Mouse (Mus musculus) intestine, postnatal 0 days (tissue): Measurements from ENCODE around the gene Cyp2d9. TPM values are rescaled to one million over a fixed set of nuclear protein-coding genes. Genes with fewer than 3 reads are reported as not detected.

ENCODE experiments used
- ATAC-seq: fragments of 200-750 bp; cut with Nextera tagmentation; 2 replicates; pipeline ENCODE4 v1.8.0; 2017; ENCODE audit warnings: mild to moderate bottlenecking, moderate TSS enrichment, moderate library complexity
- H3K27ac ChIP-seq: fragments of 300-500 bp; sonication (generic); 2 replicates; pipeline ENCODE4 v1.5.1; 2014; ENCODE audit warnings: mild to moderate bottlenecking, low read depth, low read length, moderate library complexity
- H3K27me3 ChIP-seq: fragments of 300-500 bp; sonication (generic); replicated peaks from 2 replicates; pipeline ENCODE4 v1.6.1; 2014; ENCODE audit warnings: low read length, mixed read lengths; ENCODE audit not compliant: control insufficient read depth, insufficient read depth
- H3K36me3 ChIP-seq: fragments of 300-500 bp; sonication (generic); 2 replicates; pipeline ENCODE4 v1.6.1; 2014; ENCODE audit warnings: mild to moderate bottlenecking, moderate library complexity; ENCODE audit not compliant: control insufficient read depth, insufficient read depth
- H3K4me1 ChIP-seq: fragments of 300-500 bp; sonication (generic); replicated peaks from 2 replicates; pipeline ENCODE4 v1.6.1; 2014; ENCODE audit warnings: antibody characterized with exemption, low read length, mixed read lengths; ENCODE audit not compliant: control insufficient read depth, insufficient read depth
- H3K4me2 ChIP-seq: fragments of 300-500 bp; sonication (generic); replicated peaks from 2 replicates; pipeline ENCODE4 v1.6.1; 2014; ENCODE audit warnings: low read depth, mild to moderate bottlenecking, moderate library complexity
- H3K4me3 ChIP-seq: fragments of 300-500 bp; sonication (generic); 2 replicates; pipeline ENCODE4 v1.5.1; 2014; ENCODE audit warnings: low read depth, low read length
- H3K9ac ChIP-seq: fragments of 300-500 bp; sonication (generic); 2 replicates; pipeline ENCODE4 v1.6.1; 2014; ENCODE audit warnings: mild to moderate bottlenecking, low read depth, low read length
- H3K9me3 ChIP-seq: fragments of 300-500 bp; sonication (generic); 2 replicates; pipeline ENCODE4 v1.6.1; 2016; ENCODE audit warnings: mixed run types; ENCODE audit not compliant: control insufficient read depth
- CTCF ChIP-seq: sonication (generic); IDR thresholded peaks from 2 replicates; pipeline ENCODE4 v1.5.1; 2016; ENCODE audit warnings: low read depth, mild to moderate bottlenecking, control low read depth, antibody characterized with exemption, moderate library complexity
- whole genome bisulfite sequencing: fragments of 180-500 bp; shearing (Covaris S2); extraction: QIAGEN DNeasy Blood & Tissue Kit; methylation state at CpG from one replicate; pipeline ENCODE4 v1.1.7; 2014; 5-methylcytosine and 5-hydroxymethylcytosine counted together
- polyA plus RNA-seq: library from polyadenylated mRNA; unstranded; fragments of >200 nt; fragmentation: Nextera tagmentation; extraction: Ambion mirVana; gene quantifications from 2 replicates; pipeline ENCODE4 v1.2.1, GENCODE M21; 2015

Cyp2d9 gene
- polyA plus RNA-seq, 1 experiment from 2014 or later, result not detected

- Histone ChIP-seq H3K27me3 (no peaks in the 10 kb centered on the region), H3K9me3 (no peaks in the 10 kb centered on the region), H3K36me3 (no peaks in the 10 kb centered on the region), H3K4me3 (no peak overlapping the region), H3K27ac (no peak overlapping the region), H3K4me1 (no peaks in the 10 kb centered on the region), H3K9ac (no peak overlapping the region), H3K4me2 (no peak overlapping the region)
- no peak for ATAC-seq
- TF ChIP-seq CTCF, result no peak
- WGBS, result 85% methylated on average over 6 of the region's 6 CpGs
Measured at GRCm38 (mm10) chr15:82402741-82403140, 30.5 kb upstream of the Cyp2d9 start.

DNA sequence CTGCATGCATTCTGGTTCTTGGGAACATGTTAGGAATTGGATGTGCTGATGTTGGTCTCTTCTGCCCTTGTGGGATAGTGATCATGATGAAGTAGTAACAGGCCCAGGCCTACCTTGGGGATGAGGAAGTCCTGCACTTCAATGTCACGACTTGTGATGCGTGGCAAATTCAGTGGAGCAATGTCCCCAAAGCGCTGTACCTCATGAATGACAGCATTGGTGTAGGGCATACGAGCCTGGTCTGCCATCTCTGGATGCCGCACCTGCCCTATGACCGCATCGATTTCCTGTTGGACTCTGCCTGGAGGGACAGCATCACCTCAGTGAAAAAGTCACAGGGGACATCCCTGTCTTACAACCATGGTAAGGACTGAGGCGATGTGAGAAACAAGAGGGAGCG, 29.6 kb upstream of the Cyp2d9 start:
- no peak for ATAC-seq
- H3K9me3 ChIP-seq, result no peaks in the 10 kb centered on the region
- H3K27me3 ChIP-seq, result no peaks in the 10 kb centered on the region
- H3K4me3 ChIP-seq, result no peak overlapping the region
- no peak overlapping the region for H3K9ac ChIP-seq
- no peak for TF ChIP-seq CTCF
- WGBS, result 92% methylated on average over 9 of the region's 9 CpGs
- H3K4me1 ChIP-seq, result no peaks in the 10 kb centered on the region
- H3K36me3 ChIP-seq, result no peaks in the 10 kb centered on the region
- no peak overlapping the region for H3K27ac ChIP-seq
- H3K4me2 ChIP-seq, result no peak overlapping the region

DNA sequence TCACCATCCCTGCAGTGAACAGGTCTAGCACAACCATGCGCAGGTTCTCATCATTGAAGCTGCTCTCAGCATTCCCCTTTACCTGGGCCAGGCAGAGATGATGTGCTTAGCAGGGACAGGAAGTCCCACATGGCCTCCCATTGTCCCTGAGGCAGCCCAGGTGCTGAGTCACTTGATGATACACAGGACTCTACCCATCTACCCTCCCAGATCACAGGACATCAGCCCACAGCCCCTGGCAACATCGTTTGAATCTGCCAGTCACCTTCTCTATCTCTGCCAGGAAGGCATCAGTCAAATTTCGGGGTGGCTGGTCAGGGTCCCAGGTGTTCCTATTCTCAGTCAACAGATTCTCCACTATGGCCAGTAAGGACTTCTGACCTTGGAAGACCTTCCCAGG, 29.1 kb upstream of the Cyp2d9 start:
- H3K27ac ChIP-seq, result no peak overlapping the region
- H3K4me2 ChIP-seq, result no peak overlapping the region
- H3K9ac ChIP-seq, result no peak overlapping the region
- no peaks in the 10 kb centered on the region for H3K4me1 ChIP-seq
- H3K36me3 ChIP-seq, result no peaks in the 10 kb centered on the region
- no peak overlapping the region for H3K4me3 ChIP-seq
- WGBS, result 79% methylated on average over 3 of the region's 3 CpGs
- H3K9me3 ChIP-seq, result no peaks in the 10 kb centered on the region
- no peaks in the 10 kb centered on the region for H3K27me3 ChIP-seq
- no peak for TF ChIP-seq CTCF
- ATAC-seq, result no peak

DNA sequence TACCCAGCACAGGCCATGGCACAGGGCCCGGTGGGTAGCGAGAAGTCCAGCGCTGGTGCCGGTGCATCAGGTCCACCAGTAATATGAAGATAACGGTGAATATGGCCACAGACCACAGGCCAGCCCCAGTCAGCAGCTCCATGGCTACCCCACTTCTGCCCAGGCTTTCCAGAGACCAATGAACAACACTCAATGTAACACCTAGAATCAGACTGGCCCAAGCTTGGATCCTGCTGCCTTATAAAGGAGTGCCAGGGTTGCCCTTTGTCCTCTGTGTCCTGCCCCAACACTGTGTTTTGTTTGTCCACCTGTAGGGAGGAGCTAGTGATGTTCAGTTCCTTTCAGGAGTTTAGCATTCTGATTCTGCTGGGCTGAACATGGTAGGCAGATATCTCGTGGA, 26.3 kb upstream of the Cyp2d9 start, which contains the start of gene Cyp2d10:
Gene Cyp2d10, minus strand, starts transcription at position 215 of the 400 bp plus-strand sequence.
- Histone ChIP-seq H3K4me2 (no peak within 1 kb of the TSS), H3K36me3 (no peaks in the 10 kb centered on the region), H3K27me3 (no peaks in the 10 kb centered on the region), H3K4me3 (no peak within 1 kb of the TSS), H3K9ac (no peak within 1 kb of the TSS), H3K27ac (no peak within 1 kb of the TSS), H3K9me3 (no peaks in the 10 kb centered on the region), H3K4me1 (no peaks in the 10 kb centered on the region)
- TF ChIP-seq CTCF, result no peak
- 0 out of 2 replicates have a peak, but pooled peaks have one; percentile 19 for ATAC-seq
- 92% methylated on average over 6 of the region's 6 CpGs for WGBS

- no peaks in the 10 kb centered on the region for H3K27me3 ChIP-seq
- H3K9ac ChIP-seq, result no peak overlapping the region
- no peaks in the 10 kb centered on the region for H3K36me3 ChIP-seq
- H3K4me2 ChIP-seq, result no peak overlapping the region
- H3K4me1 ChIP-seq, result no peaks in the 10 kb centered on the region
- no peak overlapping the region for H3K27ac ChIP-seq
- no peaks in the 10 kb centered on the region for H3K9me3 ChIP-seq
- no peak for TF ChIP-seq CTCF
- 79% methylated on average over 4 of the region's 4 CpGs for WGBS
- ATAC-seq, result no peak
- no peak overlapping the region for H3K4me3 ChIP-seq
Measured at GRCm38 (mm10) chr15:82407536-82407935, 25.7 kb upstream of the Cyp2d9 start.

- H3K9me3 ChIP-seq, result no peaks in the 10 kb centered on the region
- ATAC-seq, result peak; percentile 82
- peak; percentile 95 for TF ChIP-seq CTCF
- H3K27ac ChIP-seq, result no peak overlapping the region
- no peaks in the 10 kb centered on the region for H3K36me3 ChIP-seq
- H3K4me1 ChIP-seq, result no peaks in the 10 kb centered on the region; the same call in 1 of the 2 replicates
- no peak overlapping the region for H3K4me3 ChIP-seq
- H3K27me3 ChIP-seq, result no peaks in the 10 kb centered on the region
- H3K4me2 ChIP-seq, result peak overlapping the region; percentile 32; the same call in 1 of the 2 replicates
- H3K9ac ChIP-seq, result no peak overlapping the region
- 39% methylated on average over 16 of the region's 16 CpGs for WGBS
Measured at GRCm38 (mm10) chr15:82416797-82417789, 16.1 kb upstream of the Cyp2d9 start.
